Mouse (Mus musculus) neural tube, postnatal 0 days (tissue): ENCODE measurements around the gene Marco. TPM values are rescaled to one million over a fixed set of nuclear protein-coding genes. Genes with fewer than 3 reads are reported as not detected.

ENCODE experiments used
- polyA plus RNA-seq: library from polyadenylated mRNA; unstranded; fragments of >200 nt; fragmentation: Nextera tagmentation; extraction: Ambion mirVana; gene quantifications from 2 replicates; pipeline ENCODE4 v1.2.1, GENCODE M21; 2015

Gene Marco
- polyA plus RNA-seq = not detected in 2 replicates

GRCm38 (mm10) chr1:120504924-120505323 is at the start of gene Marco:
Gene Marco (minus strand): TSS chr1:120505024.

Other genes starting within 250 kb of the Marco start
- gene Steap3, start 232.3 kb downstream of the Marco start, polyA plus RNA-seq = 4.9 and 5.8 TPM in 2 replicates
- 3.1 and 4.0 TPM in 2 replicates for gene C1ql2, start 164.4 kb downstream of the Marco start, polyA plus RNA-seq
- gene En1, start 97.4 kb upstream of the Marco start, polyA plus RNA-seq = 1.2 and 1.5 TPM in 2 replicates